Mouse (Mus musculus) B cell, adult 2 months (primary cell): ENCODE data around the gene Irf5.
A peak's percentile ranks its signal among the peaks of the same experiment; 100 is the strongest.

Source experiments
- DNase-seq, 2 experiments: peaks; one replicate each; pipeline ENCODE4 v3.0.0; 2022

Irf5 gene

GRCm38 (mm10) chr6:29527361-29528164, 1.1 kb downstream of the Irf5 start:
- DNase-seq, result peak in 1 of 2 experiments; percentile 38

GRCm38 (mm10) chr6:29528165-29528505, 1.7 kb downstream of the Irf5 start:
- peak; percentile 48 to 54 for DNase-seq

- peak; percentile 82 to 84 for DNase-seq
Observed at GRCm38 (mm10) chr6:29528561-29529443, 2.4 kb downstream of the Irf5 start.

GRCm38 (mm10) chr6:29529444-29529820, 3.0 kb downstream of the Irf5 start:
- no peak for DNase-seq

GRCm38 (mm10) chr6:29530050-29530449, 3.6 kb downstream of the Irf5 start:
- peak; percentile 50 to 56 for DNase-seq

- DNase-seq, result no peak
Observed at GRCm38 (mm10) chr6:29535316-29535715, 8.9 kb downstream of the Irf5 start.

- DNase-seq, result peak; percentile 66 to 69
Observed at GRCm38 (mm10) chr6:29536651-29537193, 10.3 kb downstream of the Irf5 start.

- no peak for DNase-seq
Observed at GRCm38 (mm10) chr6:29537221-29537620, 10.8 kb downstream of the Irf5 start.

- DNase-seq, result no peak
Observed at GRCm38 (mm10) chr6:29539502-29539901, 13.1 kb downstream of the Irf5 start.

- no peak for DNase-seq
Observed at GRCm38 (mm10) chr6:29540223-29540622, 13.8 kb downstream of the Irf5 start.

- DNase-seq, result no peak
Observed at GRCm38 (mm10) chr6:29540956-29541355, 14.5 kb downstream of the Irf5 start.

GRCm38 (mm10) chr6:29545611-29546010, 19.2 kb downstream of the Irf5 start:
- DNase-seq, result no peak

GRCm38 (mm10) chr6:29547582-29547981, 21.2 kb downstream of the Irf5 start:
- DNase-seq, result no peak

GRCm38 (mm10) chr6:29548086-29548485, 21.7 kb downstream of the Irf5 start:
- no peak for DNase-seq

- DNase-seq, result no peak
Observed at GRCm38 (mm10) chr6:29552526-29552925, 26.1 kb downstream of the Irf5 start.

- DNase-seq, result no peak
Observed at GRCm38 (mm10) chr6:29557112-29557511, 30.7 kb downstream of the Irf5 start.

- peak; percentile 9 to 11 for DNase-seq
Observed at GRCm38 (mm10) chr6:29576388-29576787, 50.0 kb downstream of the Irf5 start.

- DNase-seq, result no peak
Observed at GRCm38 (mm10) chr6:29580770-29581169, 54.3 kb downstream of the Irf5 start.

- no peak for DNase-seq
Observed at GRCm38 (mm10) chr6:29581202-29581601, 54.8 kb downstream of the Irf5 start.
